Mouse (Mus musculus) heart, postnatal 0 days (tissue): ENCODE data around the gene Olfr521.
"Not testable (repeated sequence)": the region's sequence is repeated elsewhere in the genome, so short reads cannot be mapped to it uniquely, and the experiment has no call there.

Source experiments
- CTCF ChIP-seq: IDR thresholded peaks from 2 replicates; pipeline ENCODE4 v1.5.1; 2016; ENCODE audit warnings: antibody characterized with exemption, control low read depth, low read depth
- EP300 ChIP-seq: IDR thresholded peaks from 2 replicates; pipeline ENCODE4 v1.6.1; 2016; ENCODE audit warnings: antibody characterized with exemption, low read depth

DNA sequence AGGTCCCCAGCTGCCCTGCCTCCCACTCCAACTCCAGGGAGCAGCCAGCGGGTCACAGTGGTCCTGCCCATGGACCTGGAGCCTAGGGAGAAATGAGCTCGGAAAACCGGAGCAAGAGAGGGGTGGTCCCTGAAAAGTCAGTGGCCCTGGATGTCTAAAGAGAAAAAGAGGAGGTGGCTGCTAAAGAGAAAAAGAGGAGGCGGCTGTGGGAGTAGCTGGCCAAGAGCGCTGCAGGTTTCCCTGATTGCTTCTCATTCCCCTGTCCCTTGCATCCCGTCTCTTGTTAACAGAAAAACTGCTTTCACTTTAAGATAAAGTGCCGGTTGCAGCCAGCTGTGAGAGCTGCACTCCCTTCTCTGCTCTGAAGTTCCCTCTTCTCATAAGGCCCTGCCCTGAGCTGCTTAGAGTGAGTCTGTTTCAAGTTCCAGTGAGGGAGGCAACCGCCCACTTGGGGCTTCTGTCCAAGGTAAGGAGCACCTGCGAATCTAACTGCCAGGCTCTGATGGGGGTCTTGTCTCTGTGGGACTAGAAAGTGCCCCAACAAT lies 54.9 kb downstream of the Olfr521 start:
- TF ChIP-seq CTCF, EP300: not testable (repeated sequence)
